Mouse (Mus musculus) MEL (cell line): ENCODE data around the gene Lbx2. TPM values are rescaled to one million over a fixed set of nuclear protein-coding genes. Genes with fewer than 3 reads are reported as not detected.

Experiments
- DNase-seq: peaks from one replicate; pipeline ENCODE4 v3.0.0; 2011; ENCODE audit warnings: low read depth, low spot score
- H3K27ac ChIP-seq: 2 replicates; pipeline ENCODE4 v1.5.1; 2012; ENCODE audit warnings: low read depth, mild to moderate bottlenecking, control low read depth, low read length, moderate library complexity; ENCODE audit not compliant: control insufficient read depth
- H3K27me3 ChIP-seq, 2 experiments: fragments of 150-350 bp in 1 of 2; sonication (generic) in 1 of 2; 2 replicates each; pipeline ENCODE4 v1.6.1; 2012; ENCODE audit warnings: low read length in 2 of 2, mild to moderate bottlenecking in 2 of 2, improper control_type of control experiment in 1 of 2, moderate library complexity in 1 of 2; ENCODE audit not compliant: insufficient read depth in 2 of 2, control insufficient read depth in 1 of 2
- H3K36me3 ChIP-seq, 2 experiments: 2 replicates each; pipeline ENCODE4 v1.6.1; 2012 to 2014; ENCODE audit warnings: low read length in 2 of 2, improper control_type of control experiment in 1 of 2, inconsistent platforms in 1 of 2, mild to moderate bottlenecking in 1 of 2; ENCODE audit not compliant: insufficient read depth in 2 of 2, control insufficient read depth in 1 of 2
- H3K4me1 ChIP-seq, 2 experiments: fragments of 150-350 bp in 1 of 2; sonication (generic) in 1 of 2; 2 replicates each; pipeline ENCODE4 v1.6.1; 2012; ENCODE audit warnings: low read length in 2 of 2, improper control_type of control experiment in 1 of 2, mild to moderate bottlenecking in 1 of 2; ENCODE audit not compliant: insufficient read depth in 2 of 2, control insufficient read depth in 1 of 2
- H3K4me3 ChIP-seq, 2 experiments: fragments of 150-350 bp in 1 of 2; sonication (generic) in 1 of 2; 2 replicates each; pipeline ENCODE4 v1.5.1; 2012; ENCODE audit warnings: low read depth in 2 of 2, low read length in 2 of 2, mild to moderate bottlenecking in 2 of 2, moderate library complexity in 2 of 2, control low read depth in 1 of 2, improper control_type of control experiment in 1 of 2; ENCODE audit not compliant: control insufficient read depth in 1 of 2, insufficient read depth in 1 of 2
- H3K79me2 ChIP-seq: 2 replicates; pipeline ENCODE4 v1.6.1; 2012; ENCODE audit warnings: mild to moderate bottlenecking, low read length, moderate library complexity; ENCODE audit not compliant: control insufficient read depth, poor library complexity, insufficient read depth
- H3K9ac ChIP-seq: 2 replicates; pipeline ENCODE4 v1.6.1; 2012; ENCODE audit warnings: low read depth, mild to moderate bottlenecking, control low read depth, low read length, moderate library complexity; ENCODE audit not compliant: control insufficient read depth, poor library complexity, severe bottlenecking
- H3K9me3 ChIP-seq: fragments of 150-350 bp; sonication (generic); replicated peaks from 2 replicates; pipeline ENCODE4 v1.6.1; 2012; ENCODE audit warnings: mild to moderate bottlenecking, low read length, improper control_type of control experiment, moderate library complexity; ENCODE audit not compliant: insufficient read depth
- CHD1 ChIP-seq: IDR thresholded peaks from 2 replicates; pipeline ENCODE4 v1.6.1; 2012; ENCODE audit warnings: low read depth, mild to moderate bottlenecking, inconsistent platforms, low read length, improper control_type of control experiment
- CHD2 ChIP-seq: IDR thresholded peaks from 2 replicates; pipeline ENCODE4 v1.6.1; 2011; ENCODE audit warnings: low read length, improper control_type of control experiment
- CTCF ChIP-seq, 3 experiments: IDR thresholded peaks in 2 of 3; conservative IDR thresholded peaks in 1 of 3; 2 replicates each; pipeline ENCODE4 v1.5.1; 2011 to 2012; ENCODE audit warnings: low read length in 3 of 3, low read depth in 2 of 3, mild to moderate bottlenecking in 2 of 3, improper control_type of control experiment in 1 of 3, inconsistent platforms in 1 of 3, mixed read lengths in 1 of 3, moderate library complexity in 1 of 3; ENCODE audit not compliant: control insufficient read depth in 1 of 3, insufficient read depth in 1 of 3, poor library complexity in 1 of 3, severe bottlenecking in 1 of 3
- E2F4 ChIP-seq: IDR thresholded peaks from 2 replicates; pipeline ENCODE4 v1.6.1; 2011; ENCODE audit warnings: low read depth, low read length, improper control_type of control experiment, borderline replicate concordance
- EP300 ChIP-seq, 2 experiments: IDR thresholded peaks; 2 replicates each; pipeline ENCODE4 v1.6.1; 2011; ENCODE audit warnings: improper control_type of control experiment in 2 of 2, low read length in 2 of 2, low read depth in 1 of 2, mild to moderate bottlenecking in 1 of 2
- ETS1 ChIP-seq: IDR thresholded peaks from 2 replicates; pipeline ENCODE4 v1.6.1; 2012; ENCODE audit warnings: low read depth, mild to moderate bottlenecking, inconsistent platforms, low read length, improper control_type of control experiment, moderate library complexity
- GABPA ChIP-seq: IDR thresholded peaks from 2 replicates; pipeline ENCODE4 v1.6.1; 2012; ENCODE audit warnings: low read depth, mild to moderate bottlenecking, inconsistent platforms, low read length, improper control_type of control experiment, moderate library complexity
- GATA1 ChIP-seq: IDR thresholded peaks from 2 replicates; pipeline ENCODE4 v1.6.1; 2011; ENCODE audit warnings: low read depth, low read length, improper control_type of control experiment
- HCFC1 ChIP-seq: IDR thresholded peaks from 2 replicates; pipeline ENCODE4 v1.6.1; 2012; ENCODE audit warnings: low read depth, mild to moderate bottlenecking, inconsistent platforms, low read length, improper control_type of control experiment, moderate library complexity
- JUND ChIP-seq: IDR thresholded peaks from 2 replicates; pipeline ENCODE4 v1.6.1; 2011; ENCODE audit warnings: low read depth, mild to moderate bottlenecking, improper control_type of control experiment, low read length
- KAT2A ChIP-seq: conservative IDR thresholded peaks from 2 replicates; pipeline ENCODE4 v1.6.1; 2012; ENCODE audit warnings: low read depth, low read length, improper control_type of control experiment, inconsistent platforms
- MAFK ChIP-seq: IDR thresholded peaks from 2 replicates; pipeline ENCODE4 v1.6.1; 2011; ENCODE audit warnings: low read depth, mild to moderate bottlenecking, low read length, improper control_type of control experiment, borderline replicate concordance
- MAZ ChIP-seq: IDR thresholded peaks from 2 replicates; pipeline ENCODE4 v1.6.1; 2012; ENCODE audit warnings: low read depth, mild to moderate bottlenecking, inconsistent platforms, low read length, improper control_type of control experiment
- MEF2A ChIP-seq: IDR thresholded peaks from 2 replicates; pipeline ENCODE4 v1.6.1; 2014; ENCODE audit warnings: low read depth, mild to moderate bottlenecking, inconsistent platforms, low read length, improper control_type of control experiment; ENCODE audit not compliant: poor library complexity, insufficient replicate concordance, severe bottlenecking; ENCODE audit errors: extremely low read depth
- MYB ChIP-seq: IDR thresholded peaks from 2 replicates; pipeline ENCODE4 v1.6.1; 2011; ENCODE audit warnings: mild to moderate bottlenecking, low read depth, low read length, improper control_type of control experiment
- MYC ChIP-seq: IDR thresholded peaks from 2 replicates; pipeline ENCODE4 v1.6.1; 2011; ENCODE audit warnings: low read depth, mild to moderate bottlenecking, low read length, improper control_type of control experiment, moderate library complexity
- NELFE ChIP-seq: IDR thresholded peaks from 2 replicates; pipeline ENCODE4 v1.6.1; 2011; ENCODE audit warnings: low read depth, low read length, improper control_type of control experiment
- NRF1 ChIP-seq: IDR thresholded peaks from 2 replicates; pipeline ENCODE4 v1.6.1; 2014; ENCODE audit warnings: low read depth, mild to moderate bottlenecking, inconsistent platforms, low read length, improper control_type of control experiment, moderate library complexity; ENCODE audit not compliant: poor library complexity, insufficient read depth, severe bottlenecking
- POLR2AphosphoS2 ChIP-seq: IDR thresholded peaks from 2 replicates; pipeline ENCODE4 v1.6.1; 2011; ENCODE audit warnings: low read length, improper control_type of control experiment
- POLR2AphosphoS5 ChIP-seq: IDR thresholded peaks from 2 replicates; pipeline ENCODE4 v1.6.1; 2012; ENCODE audit warnings: low read depth, borderline replicate concordance, mild to moderate bottlenecking, inconsistent platforms, low read length, moderate library complexity, mixed read lengths
- RAD21 ChIP-seq: IDR thresholded peaks from 2 replicates; pipeline ENCODE4 v1.6.1; 2011; ENCODE audit warnings: mild to moderate bottlenecking, low read depth, low read length, improper control_type of control experiment
- RCOR1 ChIP-seq: IDR thresholded peaks from 2 replicates; pipeline ENCODE4 v1.6.1; 2012; ENCODE audit warnings: low read depth, mild to moderate bottlenecking, inconsistent platforms, low read length, improper control_type of control experiment
- SIN3A ChIP-seq: IDR thresholded peaks from 2 replicates; pipeline ENCODE4 v1.6.1; 2012; ENCODE audit warnings: low read length, improper control_type of control experiment, inconsistent platforms
- SMC3 ChIP-seq: IDR thresholded peaks from 2 replicates; pipeline ENCODE4 v1.6.1; 2011; ENCODE audit warnings: low read depth, low read length, improper control_type of control experiment
- TAL1 ChIP-seq: IDR thresholded peaks from 2 replicates; pipeline ENCODE4 v1.6.1; 2012; ENCODE audit warnings: mild to moderate bottlenecking, inconsistent platforms, low read length, moderate library complexity, mixed read lengths
- TBP ChIP-seq: IDR thresholded peaks from 2 replicates; pipeline ENCODE4 v1.8.0; 2011; ENCODE audit warnings: low read depth, low read length, improper control_type of control experiment
- TCF12 ChIP-seq: IDR thresholded peaks from 2 replicates; pipeline ENCODE4 v1.6.1; 2014; ENCODE audit warnings: low read depth, mild to moderate bottlenecking, inconsistent platforms, low read length, improper control_type of control experiment, moderate library complexity
- UBTF ChIP-seq: IDR thresholded peaks from 2 replicates; pipeline ENCODE4 v1.6.1; 2012; ENCODE audit warnings: low read depth, mild to moderate bottlenecking, inconsistent platforms, low read length, improper control_type of control experiment, moderate library complexity, borderline replicate concordance; ENCODE audit not compliant: insufficient read depth
- USF1 ChIP-seq: IDR thresholded peaks from 2 replicates; pipeline ENCODE4 v1.6.1; 2014; ENCODE audit warnings: low read depth, mild to moderate bottlenecking, inconsistent platforms, low read length, improper control_type of control experiment, moderate library complexity
- USF2 ChIP-seq, 2 experiments: IDR thresholded peaks; 2 replicates each; pipeline ENCODE4 v1.6.1; 2011 to 2012; ENCODE audit warnings: improper control_type of control experiment in 2 of 2, low read length in 2 of 2, borderline replicate concordance in 1 of 2, inconsistent platforms in 1 of 2, low read depth in 1 of 2, mild to moderate bottlenecking in 1 of 2; ENCODE audit not compliant: insufficient read depth in 1 of 2
- ZC3H11A ChIP-seq: IDR thresholded peaks from 2 replicates; pipeline ENCODE4 v1.6.1; 2012; ENCODE audit warnings: low read depth, mild to moderate bottlenecking, inconsistent platforms, low read length, improper control_type of control experiment
- ZKSCAN1 ChIP-seq: IDR thresholded peaks from 2 replicates; pipeline ENCODE4 v1.6.1; 2012; ENCODE audit warnings: low read depth, mild to moderate bottlenecking, inconsistent platforms, low read length, improper control_type of control experiment, moderate library complexity
- ZMIZ1 ChIP-seq: IDR thresholded peaks from 2 replicates; pipeline ENCODE4 v1.6.1; 2012; ENCODE audit warnings: low read depth, mild to moderate bottlenecking, inconsistent platforms, low read length, improper control_type of control experiment, moderate library complexity
- ZNF384 ChIP-seq: IDR thresholded peaks from 2 replicates; pipeline ENCODE4 v1.6.1; 2012; ENCODE audit warnings: low read depth, mild to moderate bottlenecking, inconsistent platforms, low read length, improper control_type of control experiment
- polyA plus RNA-seq, 2 experiments: library from polyadenylated mRNA; stranded (reverse) in 1 of 2; unstranded in 1 of 2; fragments of >175 nt in 1 of 2; fragments of >200 nt in 1 of 2; gene quantifications; 2 replicates each; pipeline versions ENCODE4 v1.2.1 to v1.2.4; 2012; ENCODE audit warnings: low replicate concordance in 2 of 2, low read depth in 1 of 2; ENCODE audit not compliant: insufficient read length in 2 of 2, insufficient read depth in 1 of 2, missing spikeins in 1 of 2
- total RNA-seq: library from RNA; depleted of rRNA; stranded (reverse); fragments of 300-350 nt; gene quantifications from 2 replicates; pipeline ENCODE4 v1.2.3, GENCODE M21; 2012

Lbx2 gene
- total and polyA plus RNA-seq, 3 experiments, result 0.58 to 0.85 TPM; not detected in 1

GRCm38 (mm10) chr6:83120930-83121862, 35.0 kb downstream of the Lbx2 start, which contains the start of gene Wbp1:
TSS of gene Wbp1 (minus strand) at chr6:83121559.
- H3K27me3 ChIP-seq, result no peaks in the 10 kb centered on the region
- peaks cover 38% of the 10 kb centered on the region for H3K79me2 ChIP-seq
- peaks cover 0 to 29% of the 10 kb centered on the region in 2 experiments; a peak in 3 of 4 replicates for H3K4me1 ChIP-seq
- peak; percentile 99 for DNase-seq
- H3K9ac ChIP-seq, result peak within 1 kb of the TSS; percentile 80
- peak within 1 kb of the TSS; percentile 80 for H3K27ac ChIP-seq
- peak within 1 kb of the TSS; percentile 80 to 82 for H3K4me3 ChIP-seq
- H3K9me3 ChIP-seq, result no peaks in the 10 kb centered on the region
- H3K36me3 ChIP-seq, result peaks cover 0 to 33% of the 10 kb centered on the region in 2 experiments; a peak in 2 of 4 replicates
- TF ChIP-seq HCFC1 (peak; percentile 64), MAFK (no peak), RAD21 (no peak), CTCF (IDR thresholded peaks at IDR 0.05 in 2 of 3, conservative IDR thresholded peaks at IDR 0.05 in 1 of 3; ENCODE audit: control insufficient read depth in 1 of 3, insufficient read depth in 1 of 3, low read depth in 2 of 3, low read length in 3 of 3, poor library complexity in 1 of 3, severe bottlenecking in 1 of 3) (no peak), UBTF (no peak), USF1 (peak; percentile 22; the same call in 1 of the 2 replicates), GABPA (no peak), ZKSCAN1 (no peak), EP300 (IDR thresholded peaks at IDR 0.05; ENCODE audit: low read depth in 1 of 2, low read length in 2 of 2) (peak in 1 of 2 experiments; percentile 26; a peak in 2 of 4 replicates), SMC3 (no peak), SIN3A (peak; percentile 67), CHD1 (no peak), MAZ (no peak; the same call in 1 of the 2 replicates), TCF12 (no peak; the same call in 1 of the 2 replicates), TAL1 (0 out of 2 replicates have a peak, but pooled peaks have one; percentile 3), JUND (no peak), TBP (peak; percentile 85), MYC (0 out of 2 replicates have a peak, but pooled peaks have one; percentile 11), NRF1 (peak; percentile 41; the same call in 1 of the 2 replicates), MEF2A (no peak), KAT2A (no peak; the same call in 1 of the 2 replicates), E2F4 (peak; percentile 56; the same call in 1 of the 2 replicates), CHD2 (peak; percentile 75), POLR2AphosphoS5 (no peak), ZNF384 (no peak), ZC3H11A (no peak), ZMIZ1 (peak; percentile 45; the same call in 1 of the 2 replicates), RCOR1 (no peak), ETS1 (no peak), POLR2AphosphoS2 (peak; percentile 96), USF2 (IDR thresholded peaks at IDR 0.05; ENCODE audit: borderline replicate concordance in 1 of 2, insufficient read depth in 1 of 2, low read depth in 1 of 2, low read length in 2 of 2) (no peak), NELFE (peak; percentile 82), GATA1 (peak; percentile 49; the same call in 1 of the 2 replicates), MYB (no peak)
